Mouse (Mus musculus) cortical plate, adult 2 months (tissue): ENCODE measurements at regions not wholly inside any gene's neighbourhood (a gene's known extent, or its start where the extent isn't known, plus 50 kb on each side); places are given as distances from the start of the nearest gene placed in this dataset.

Experiments used
- CTCF ChIP-seq: fragments of 200-500 bp; IDR thresholded peaks from 2 replicates; pipeline ENCODE4 v1.5.1; 2011; ENCODE audit warnings: mild to moderate bottlenecking, control low read depth, low read length; ENCODE audit not compliant: insufficient read depth; ENCODE audit errors: extremely low read depth
- POLR2A ChIP-seq: fragments of 200-500 bp; IDR thresholded peaks from 2 replicates; pipeline ENCODE4 v1.6.1; 2011; ENCODE audit warnings: mild to moderate bottlenecking, low read length, control low read depth; ENCODE audit not compliant: insufficient read depth; ENCODE audit errors: extremely low read depth

GRCm38 (mm10) chr12:117444247-117444989, 71.9 kb upstream of the Rapgef5 start:
- TF ChIP-seq CTCF (no peak), POLR2A (no peak)
